Mouse (Mus musculus) lung, embryonic 14.5 days (tissue): ENCODE data around the gene Tmem63a. TPM values are rescaled to one million over a fixed set of nuclear protein-coding genes. Genes with fewer than 3 reads are reported as not detected.

Experiments
- ATAC-seq: fragments of 200-750 bp; cut with Nextera tagmentation; 2 replicates; pipeline ENCODE4 v1.8.0; 2017; ENCODE audit warnings: mild to moderate bottlenecking, moderate TSS enrichment, moderate library complexity; ENCODE audit not compliant: insufficient read depth
- DNase-seq: peaks from one replicate; pipeline ENCODE4 v3.0.0-alpha.2; 2015
- H3K27ac ChIP-seq: fragments of 300-500 bp; sonication (generic); 2 replicates; pipeline ENCODE4 v1.5.1; 2014; ENCODE audit warnings: low read depth, mild to moderate bottlenecking, moderate library complexity
- H3K27me3 ChIP-seq: fragments of 300-500 bp; sonication (generic); 2 replicates; pipeline ENCODE4 v1.6.1; 2014; ENCODE audit warnings: low read length, control low read depth; ENCODE audit not compliant: insufficient read depth
- H3K36me3 ChIP-seq: fragments of 300-500 bp; sonication (generic); 2 replicates; pipeline ENCODE4 v1.6.1; 2014; ENCODE audit warnings: control low read depth; ENCODE audit not compliant: insufficient read depth
- H3K4me1 ChIP-seq: fragments of 300-500 bp; sonication (generic); 2 replicates; pipeline ENCODE4 v1.6.1; 2014; ENCODE audit warnings: antibody characterized with exemption, control low read depth; ENCODE audit not compliant: insufficient read depth
- H3K4me2 ChIP-seq: fragments of 300-500 bp; sonication (generic); 2 replicates; pipeline ENCODE4 v1.6.1; 2014; ENCODE audit warnings: mild to moderate bottlenecking
- H3K4me3 ChIP-seq: fragments of 300-500 bp; sonication (generic); 2 replicates; pipeline ENCODE4 v1.5.1; 2014; ENCODE audit warnings: low read depth, low read length
- H3K9ac ChIP-seq: fragments of 300-500 bp; sonication (generic); 2 replicates; pipeline ENCODE4 v1.6.1; 2014
- H3K9me3 ChIP-seq: fragments of 300-500 bp; sonication (generic); 2 replicates; pipeline ENCODE4 v1.6.1; 2016; ENCODE audit warnings: low read depth, low read length, control low read depth
- CTCF ChIP-seq: IDR thresholded peaks from 2 replicates; pipeline ENCODE4 v1.5.1; 2016; ENCODE audit warnings: antibody characterized with exemption, low read depth
- WGBS: fragments of 180-500 bp; shearing (Covaris S2); extraction: QIAGEN DNeasy Blood & Tissue Kit; methylation state at CpG from one replicate; pipeline ENCODE4 v1.1.7; 2014; 5-methylcytosine and 5-hydroxymethylcytosine counted together
- polyA plus RNA-seq: library from polyadenylated mRNA; unstranded; fragments of >200 nt; fragmentation: Nextera tagmentation; extraction: Ambion mirVana; gene quantifications from 2 replicates; pipeline ENCODE4 v1.2.1, GENCODE M21; 2014

Gene Tmem63a
- polyA plus RNA-seq, 1 experiment from 2014 or later, result 10.9 TPM

GRCm38 (mm10) chr1:180945001-180945980 lies 3.1 kb downstream of the Tmem63a start:
- peaks cover 14% of the 10 kb centered on the region; the same call in 1 of the 2 replicates for H3K4me1 ChIP-seq
- H3K9ac ChIP-seq, result peak overlapping the region; percentile 27
- H3K4me3 ChIP-seq, result peak overlapping the region; percentile 8; the same call in 1 of the 2 replicates
- H3K27ac ChIP-seq, result peak overlapping the region; percentile 68
- H3K27me3 ChIP-seq, result no peaks in the 10 kb centered on the region
- WGBS, result 29% methylated on average over 20 of the region's 20 CpGs
- ATAC-seq (peak; percentile 83), DNase-seq (peak; percentile 87)
- TF ChIP-seq CTCF, result no peak
- peaks cover 18% of the 10 kb centered on the region; the same call in 1 of the 2 replicates for H3K36me3 ChIP-seq
- no peaks in the 10 kb centered on the region for H3K9me3 ChIP-seq
- H3K4me2 ChIP-seq, result peak overlapping the region; percentile 56

DNA sequence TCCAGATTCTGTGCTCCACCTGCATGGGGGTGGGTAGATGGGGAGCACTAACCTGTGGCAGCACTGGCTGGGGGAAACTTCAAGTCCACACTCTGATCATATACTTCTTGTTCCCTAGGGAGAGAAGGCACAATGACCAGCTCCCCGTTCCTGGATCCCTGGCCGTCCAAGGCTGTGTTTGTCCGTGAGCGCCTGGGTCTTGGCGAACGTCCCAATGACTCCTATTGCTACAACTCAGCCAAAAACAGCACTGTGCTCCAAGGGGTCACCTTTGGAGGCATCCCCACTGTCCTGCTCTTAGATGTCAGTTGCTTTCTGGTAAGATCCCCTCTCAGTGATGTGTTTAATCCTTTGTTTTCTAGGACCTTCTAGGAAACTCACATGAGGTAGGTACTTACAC lies 4.3 kb downstream of the Tmem63a start:
- H3K36me3 ChIP-seq, result peaks cover 18% of the 10 kb centered on the region; the same call in 1 of the 2 replicates
- H3K9me3 ChIP-seq, result no peaks in the 10 kb centered on the region
- H3K4me1 ChIP-seq, result peaks cover 14% of the 10 kb centered on the region; the same call in 1 of the 2 replicates
- H3K27ac ChIP-seq, result no peak overlapping the region
- TF ChIP-seq CTCF, result no peak
- DNase-seq (no peak), ATAC-seq (no peak)
- no peak overlapping the region for H3K4me3 ChIP-seq
- no peak overlapping the region for H3K9ac ChIP-seq
- H3K4me2 ChIP-seq, result no peak overlapping the region
- WGBS, result 68% methylated on average over 6 of the region's 6 CpGs
- H3K27me3 ChIP-seq, result no peaks in the 10 kb centered on the region

GRCm38 (mm10) chr1:180952085-180952746 lies 10.1 kb downstream of the Tmem63a start:
- 0 out of 2 replicates have a peak, but pooled peaks cover 3% of the 10 kb centered on the region for H3K4me1 ChIP-seq
- 45% methylated on average over 6 of the region's 6 CpGs for WGBS
- no peak overlapping the region for H3K4me3 ChIP-seq
- H3K27ac ChIP-seq, result no peak overlapping the region
- no peaks in the 10 kb centered on the region for H3K27me3 ChIP-seq
- H3K36me3 ChIP-seq, result peaks cover 27% of the 10 kb centered on the region; the same call in 1 of the 2 replicates
- no peak overlapping the region for H3K4me2 ChIP-seq
- DNase-seq, result peak; percentile 67
- peak; percentile 80 for ATAC-seq
- no peaks in the 10 kb centered on the region for H3K9me3 ChIP-seq
- no peak overlapping the region for H3K9ac ChIP-seq
- no peak for TF ChIP-seq CTCF

DNA sequence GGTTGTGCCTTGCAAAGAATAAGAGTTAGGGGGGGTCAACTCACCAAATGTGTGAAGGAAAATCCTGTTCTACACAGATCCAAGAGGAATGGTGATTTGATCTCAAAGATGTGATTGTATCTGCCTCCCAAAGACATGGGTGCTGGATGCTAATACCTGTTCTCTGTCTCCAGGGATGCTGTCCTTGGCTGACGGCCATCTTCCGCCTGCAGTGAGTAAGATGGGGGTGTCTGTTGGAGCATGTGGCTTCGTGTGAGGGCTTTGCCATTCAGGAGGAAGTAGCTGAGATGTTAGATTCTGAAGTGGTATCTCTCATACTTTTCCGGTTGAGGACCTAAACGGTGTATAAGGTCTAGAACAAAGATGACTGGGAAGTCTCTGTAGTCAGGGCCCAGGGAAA lies 10.7 kb downstream of the Tmem63a start:
- no peak for ATAC-seq
- no peaks in the 10 kb centered on the region for H3K27me3 ChIP-seq
- no peak for TF ChIP-seq CTCF

DNA sequence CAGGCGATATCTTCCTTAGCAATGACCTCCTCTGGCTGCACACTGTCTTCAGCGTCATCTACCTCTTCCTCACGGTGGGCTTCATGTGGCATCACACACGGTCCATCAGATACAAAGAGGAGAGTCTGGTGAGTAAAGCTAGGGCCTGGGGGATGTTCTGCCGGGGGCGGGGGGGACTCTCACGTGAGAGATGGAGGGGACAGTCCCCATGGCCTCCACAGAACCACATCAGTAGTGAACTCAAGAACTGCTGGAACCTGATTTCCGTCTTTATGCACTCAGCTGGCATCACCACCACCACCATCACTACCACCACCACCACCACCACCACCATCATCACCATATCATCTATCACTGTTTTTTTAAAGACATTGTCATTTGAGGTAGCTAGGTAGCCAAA lies 14.3 kb downstream of the Tmem63a start:
- Histone ChIP-seq H3K27ac (no peak overlapping the region), H3K9me3 (no peaks in the 10 kb centered on the region), H3K4me2 (no peak overlapping the region), H3K4me1 (0 out of 2 replicates have a peak, but pooled peaks cover 3% of the 10 kb centered on the region), H3K4me3 (no peak overlapping the region), H3K9ac (no peak overlapping the region), H3K27me3 (no peaks in the 10 kb centered on the region), H3K36me3 (peaks cover 22% of the 10 kb centered on the region)
- no peak for DNase-seq
- no peak for TF ChIP-seq CTCF
- 92% methylated on average over 8 of the region's 8 CpGs for WGBS
- no peak for ATAC-seq

More for the DNA sequence above, 10.7 kb downstream of the Tmem63a start:
- Histone ChIP-seq H3K36me3 (peaks cover 27% of the 10 kb centered on the region; the same call in 1 of the 2 replicates), H3K4me2 (no peak overlapping the region), H3K27ac (no peak overlapping the region), H3K4me3 (no peak overlapping the region), H3K9ac (no peak overlapping the region), H3K9me3 (no peaks in the 10 kb centered on the region), H3K4me1 (0 out of 2 replicates have a peak, but pooled peaks cover 3% of the 10 kb centered on the region)
- no peak for DNase-seq
- 66% methylated on average over 5 of the region's 5 CpGs for WGBS

- WGBS, result 76% methylated on average over 8 of the region's 8 CpGs
- TF ChIP-seq CTCF, result no peak
- H3K4me2 ChIP-seq, result no peak overlapping the region
- no peak overlapping the region for H3K27ac ChIP-seq
- H3K36me3 ChIP-seq, result peaks cover 28% of the 10 kb centered on the region
- no peak overlapping the region for H3K4me3 ChIP-seq
- no peak overlapping the region for H3K9ac ChIP-seq
- no peaks in the 10 kb centered on the region for H3K27me3 ChIP-seq
- no peaks in the 10 kb centered on the region for H3K4me1 ChIP-seq
- no peaks in the 10 kb centered on the region for H3K9me3 ChIP-seq
- ATAC-seq (peak; percentile 81), DNase-seq (peak; percentile 59)
These were observed 14.8 kb downstream of the Tmem63a start for GRCm38 (mm10) chr1:180956973-180957381.

DNA sequence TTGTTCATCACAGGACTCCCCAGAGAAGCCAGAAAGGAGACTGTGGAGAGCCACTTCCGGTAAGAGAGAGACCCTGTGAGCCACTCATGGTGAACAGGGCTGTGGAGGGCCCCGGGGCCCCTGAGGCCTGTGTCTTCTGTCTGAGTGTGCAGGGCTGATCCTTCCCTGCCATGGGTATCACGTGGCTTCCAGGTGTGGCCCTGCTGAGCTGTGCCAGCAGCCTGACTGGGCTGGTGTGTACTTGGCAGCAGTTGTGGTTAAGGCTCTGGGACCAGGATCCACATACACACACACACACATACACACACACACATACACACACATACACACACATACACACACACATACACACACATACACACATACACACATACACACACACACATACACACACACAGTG lies 15.8 kb downstream of the Tmem63a start:
- H3K4me1 ChIP-seq, result no peaks in the 10 kb centered on the region
- no peak overlapping the region for H3K4me2 ChIP-seq
- H3K27ac ChIP-seq, result no peak overlapping the region
- DNase-seq, result no peak
- TF ChIP-seq CTCF, result no peak
- 81% methylated on average over 3 of the region's 3 CpGs for WGBS
- no peak overlapping the region for H3K9ac ChIP-seq
- no peak for ATAC-seq
- no peaks in the 10 kb centered on the region for H3K27me3 ChIP-seq
- H3K4me3 ChIP-seq, result no peak overlapping the region
- peaks cover 31% of the 10 kb centered on the region for H3K36me3 ChIP-seq
- H3K9me3 ChIP-seq, result no peaks in the 10 kb centered on the region
